Mouse (Mus musculus) cerebellum, adult 9-10 months (tissue): ENCODE data around the gene Rec114.
A peak's percentile ranks its signal among the peaks of the same experiment; 100 is the strongest.

Experiments
- DNase-seq: peaks from one replicate; pipeline ENCODE4 v3.0.0; 2022

Gene Rec114

GRCm38 (mm10) chr9:58716886-58717285 is 26.9 kb downstream of the Rec114 start:
- no peak for DNase-seq

- DNase-seq, result no peak
Measured at GRCm38 (mm10) chr9:58710642-58711041, 33.1 kb downstream of the Rec114 start.

GRCm38 (mm10) chr9:58709939-58710338 is 33.8 kb downstream of the Rec114 start:
- DNase-seq, result peak; percentile 70

GRCm38 (mm10) chr9:58707796-58708195 is 36.0 kb downstream of the Rec114 start:
- DNase-seq, result no peak

GRCm38 (mm10) chr9:58706024-58706423 is 37.7 kb downstream of the Rec114 start:
- DNase-seq, result no peak

GRCm38 (mm10) chr9:58703766-58704165 is 40.0 kb downstream of the Rec114 start:
- no peak for DNase-seq

GRCm38 (mm10) chr9:58701751-58702150 is 42.0 kb downstream of the Rec114 start:
- no peak for DNase-seq

DNA sequence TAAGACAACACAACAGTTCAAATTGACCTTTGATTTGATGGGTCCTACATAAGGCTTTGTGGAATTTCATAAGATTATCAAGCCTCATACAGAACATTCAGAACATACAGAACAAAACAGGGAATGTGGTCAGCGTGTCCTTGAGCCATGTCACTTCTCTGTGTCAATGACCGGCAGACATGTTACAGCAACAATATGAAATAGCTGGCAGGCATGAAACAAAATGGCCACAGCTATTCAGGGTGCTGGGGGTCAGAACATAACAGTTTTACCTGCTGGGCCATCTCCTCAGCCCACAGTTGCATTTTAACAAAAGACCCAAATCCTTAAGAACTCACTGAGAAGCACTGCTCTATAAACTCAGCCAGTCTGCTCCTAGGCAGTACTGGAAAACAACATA is 45.3 kb downstream of the Rec114 start:
- no peak for DNase-seq

DNA sequence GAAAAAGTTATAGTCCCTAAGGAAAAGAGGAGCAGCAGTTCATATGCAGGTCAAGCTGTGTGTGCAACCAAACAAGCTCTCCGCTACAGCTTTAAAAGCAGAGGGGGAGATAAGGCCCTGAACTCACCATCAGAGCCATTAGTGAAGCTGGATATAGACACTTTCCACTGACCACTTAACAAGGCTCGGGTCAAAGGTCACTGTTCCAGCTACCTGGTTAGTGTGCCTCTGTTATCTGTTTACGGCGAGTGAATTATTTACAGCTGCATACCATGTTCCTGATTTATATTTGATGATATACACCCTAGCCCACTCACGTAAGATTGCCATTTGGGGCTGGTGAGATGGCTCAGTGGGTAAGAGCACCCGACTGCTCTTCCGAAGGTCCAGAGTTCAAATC is 52.3 kb downstream of the Rec114 start:
- no peak for DNase-seq

DNA sequence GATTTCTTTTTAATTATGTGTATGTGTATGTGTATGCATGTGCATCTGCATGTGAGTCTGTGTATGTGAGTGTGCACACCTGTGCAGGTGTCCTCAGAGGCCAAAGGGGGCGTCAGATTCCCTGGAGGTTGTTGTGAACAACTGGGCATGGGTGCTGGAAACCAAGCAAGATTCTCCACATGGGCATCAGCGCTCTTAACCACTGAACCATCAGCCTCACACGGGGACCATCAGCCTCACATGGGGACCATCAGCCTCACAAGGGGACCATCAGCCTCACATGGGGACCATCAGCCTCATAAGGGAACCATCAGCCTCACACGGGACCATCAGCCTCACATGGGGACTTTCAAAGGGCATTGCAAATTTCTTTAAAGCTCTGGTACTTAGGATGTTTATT is 53.1 kb downstream of the Rec114 start:
- no peak for DNase-seq

DNA sequence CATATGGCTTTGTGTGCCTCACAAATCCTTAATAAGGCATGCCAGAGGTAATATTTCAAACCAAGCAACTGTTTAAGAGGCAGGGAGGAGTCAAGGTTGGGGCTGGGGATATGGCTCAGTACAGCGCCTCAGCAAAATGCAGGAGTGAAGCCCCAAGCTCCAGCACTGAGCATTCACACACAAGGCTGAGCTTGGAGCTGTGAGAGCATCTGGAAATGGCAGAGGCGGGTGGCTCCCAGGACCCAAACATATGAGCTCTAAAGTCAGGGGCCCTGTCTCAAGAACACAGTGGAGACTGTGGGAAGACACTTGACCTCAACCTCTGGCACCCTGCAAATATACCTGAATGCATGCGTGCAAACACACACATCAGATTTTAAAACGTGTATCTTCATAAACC is 55.7 kb downstream of the Rec114 start:
- DNase-seq, result no peak

DNA sequence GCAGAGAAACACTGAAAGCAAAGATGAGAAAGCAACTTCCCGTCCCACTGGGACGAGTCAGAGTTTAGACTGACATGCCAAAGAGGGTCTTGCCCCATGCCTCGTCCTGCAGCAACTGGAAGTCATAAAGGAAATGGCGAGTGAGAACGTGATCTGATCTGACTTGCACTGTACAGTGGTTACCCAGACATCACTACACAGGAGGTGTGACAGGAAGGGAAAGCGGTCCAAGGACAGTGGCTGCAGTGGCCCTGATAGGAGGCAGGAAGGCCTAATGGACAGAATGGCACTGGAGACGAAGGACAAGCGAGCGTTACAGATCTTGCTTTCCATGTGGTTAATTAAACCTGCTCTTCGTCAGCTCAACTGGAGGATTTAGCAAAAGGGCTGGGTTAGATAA is 58.5 kb downstream of the Rec114 start:
- no peak for DNase-seq

GRCm38 (mm10) chr9:58683372-58683771 is 60.4 kb downstream of the Rec114 start:
- peak; percentile 15 for DNase-seq

DNA sequence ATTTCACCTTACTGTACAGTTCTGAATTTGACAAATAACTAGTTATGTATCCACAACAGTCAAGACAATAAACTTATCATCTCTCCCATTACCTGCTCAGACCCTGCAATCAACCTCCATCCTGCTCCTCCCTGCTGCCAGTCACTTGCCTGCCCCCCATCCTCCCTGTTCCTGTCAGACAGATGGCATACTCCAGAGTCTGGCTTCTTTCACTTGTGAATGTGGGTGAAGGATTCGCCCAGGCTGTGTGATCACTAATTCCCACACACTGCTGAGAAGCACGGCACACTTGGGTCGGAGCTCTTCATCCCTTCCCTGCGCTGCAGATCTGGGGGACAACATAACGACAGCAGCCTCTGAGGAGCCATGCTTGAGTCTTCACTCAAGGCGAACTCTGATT is 61.7 kb downstream of the Rec114 start:
- no peak for DNase-seq

DNA sequence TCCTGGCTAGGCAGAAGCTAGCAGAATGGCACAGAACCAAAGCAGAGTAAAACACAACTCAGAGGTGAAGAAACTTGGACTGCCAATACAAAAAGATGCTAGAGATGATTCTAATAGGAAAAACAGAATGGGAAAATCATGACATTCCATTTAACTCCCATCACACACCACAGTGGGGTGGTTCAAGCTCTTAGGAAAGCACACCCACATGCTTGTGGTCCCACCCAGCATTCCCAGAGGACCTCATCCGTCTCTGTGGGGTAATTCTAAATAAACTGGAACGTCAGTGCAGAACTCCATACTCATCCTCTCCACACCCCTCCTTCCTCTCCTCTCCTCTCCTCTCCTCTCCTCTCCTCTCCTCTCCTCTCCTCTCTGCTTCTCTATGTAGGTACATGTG is 62.4 kb downstream of the Rec114 start:
- no peak for DNase-seq

GRCm38 (mm10) chr9:58675371-58675770 is 68.4 kb downstream of the Rec114 start:
- no peak for DNase-seq

DNA sequence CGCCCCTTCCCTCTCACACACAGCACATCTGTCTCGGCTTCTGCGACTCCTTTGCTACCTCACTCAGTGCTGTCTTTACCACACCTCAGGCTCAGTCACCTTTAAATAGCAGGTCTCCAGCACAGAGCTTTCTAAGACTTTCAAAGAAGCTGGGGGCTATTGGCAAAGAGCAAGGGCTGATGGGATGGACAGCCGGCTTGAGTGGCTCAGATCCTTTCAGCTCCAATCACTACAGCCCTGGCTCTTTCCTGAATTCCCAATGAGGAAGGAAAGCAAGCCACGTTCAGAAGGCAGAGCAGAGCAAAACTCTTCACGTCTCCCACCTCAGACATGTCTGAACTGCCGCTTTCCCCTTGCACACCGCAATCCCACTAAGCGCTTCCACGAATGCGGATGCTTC is 69.0 kb downstream of the Rec114 start:
- no peak for DNase-seq

DNA sequence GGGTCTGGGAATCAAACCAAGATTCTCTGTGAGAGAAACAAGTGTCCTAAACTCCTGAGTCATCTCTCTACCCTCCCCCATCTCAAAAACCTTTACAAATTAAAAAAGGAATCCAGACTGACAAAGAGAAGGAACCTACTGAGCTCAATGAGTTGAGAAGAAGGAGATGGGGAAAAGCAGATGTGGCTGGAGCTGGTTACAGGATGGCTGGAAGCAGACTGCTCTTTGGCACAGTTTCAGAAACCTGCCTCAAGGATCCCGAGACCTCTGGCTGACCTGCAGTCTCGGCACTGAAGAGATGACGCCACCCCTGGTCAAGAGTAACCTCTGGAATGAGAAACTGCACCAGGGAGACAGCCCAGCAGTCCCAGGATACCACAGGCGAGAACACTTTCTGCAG is 71.3 kb downstream of the Rec114 start:
- no peak for DNase-seq

GRCm38 (mm10) chr9:58669819-58670218 is 73.9 kb downstream of the Rec114 start:
- no peak for DNase-seq

DNA sequence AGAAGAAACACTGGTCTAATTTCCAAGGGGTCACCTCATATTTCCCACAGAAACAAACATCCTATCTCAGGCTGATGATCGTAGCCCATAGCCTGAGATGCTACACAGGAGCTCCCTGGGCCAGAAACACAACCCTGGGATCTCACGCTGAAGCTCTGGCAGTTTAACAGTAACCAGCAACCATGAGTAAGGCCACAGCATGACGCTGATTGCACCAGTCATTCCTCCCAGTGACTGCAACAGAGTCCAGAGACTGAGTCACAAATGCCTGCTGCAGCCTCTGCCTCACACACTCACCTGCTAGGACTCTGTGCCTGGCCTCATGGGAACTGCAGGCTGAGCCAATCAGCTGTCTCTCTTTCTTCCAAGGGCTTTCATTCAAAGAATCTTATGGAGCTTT is 74.7 kb downstream of the Rec114 start:
- no peak for DNase-seq

GRCm38 (mm10) chr9:58668171-58668570 is 75.6 kb downstream of the Rec114 start:
- no peak for DNase-seq

DNA sequence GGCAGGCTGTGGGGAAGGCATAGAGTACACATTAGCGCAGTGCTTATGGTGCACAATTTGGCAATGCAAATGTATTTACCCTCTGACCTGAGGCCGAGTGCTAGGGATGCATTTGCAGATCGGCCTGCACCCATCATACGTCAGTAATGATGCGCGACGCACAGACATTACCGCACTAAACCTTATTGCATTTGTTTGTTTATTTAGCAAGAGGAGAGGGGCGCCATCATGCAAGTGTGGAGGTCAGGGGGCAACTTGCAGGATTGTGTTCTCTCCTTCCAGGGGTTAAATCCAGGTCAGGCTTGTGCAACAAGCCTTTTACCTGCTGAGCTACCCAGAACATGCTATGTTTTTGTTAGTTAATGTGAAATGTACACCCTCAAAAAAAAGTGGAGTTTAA is 76.5 kb downstream of the Rec114 start:
- DNase-seq, result no peak

DNA sequence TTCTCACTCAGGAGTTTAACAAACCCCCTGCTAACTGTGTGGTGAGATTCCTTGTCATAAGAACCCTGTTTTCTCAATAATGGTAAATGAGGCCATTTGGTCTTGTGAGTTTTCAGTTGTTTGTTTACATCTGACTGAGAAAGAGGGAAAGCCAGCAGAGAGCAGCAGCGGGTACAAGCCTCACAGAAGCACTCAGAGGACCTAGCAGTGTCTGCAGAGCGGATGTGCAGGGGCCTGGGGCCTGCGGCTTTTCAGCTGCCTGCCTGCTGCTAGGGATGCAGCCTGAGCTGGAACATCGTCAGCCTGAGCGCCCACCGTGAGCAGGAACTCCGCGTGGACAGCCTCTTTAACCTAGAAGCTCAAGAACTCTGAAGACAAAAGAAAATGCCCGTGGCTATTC is 77.6 kb downstream of the Rec114 start:
- DNase-seq, result no peak

- no peak for DNase-seq
Measured at GRCm38 (mm10) chr9:58665492-58665891, 78.3 kb downstream of the Rec114 start.

GRCm38 (mm10) chr9:58662791-58663190 is 81.0 kb downstream of the Rec114 start:
- DNase-seq, result no peak

DNA sequence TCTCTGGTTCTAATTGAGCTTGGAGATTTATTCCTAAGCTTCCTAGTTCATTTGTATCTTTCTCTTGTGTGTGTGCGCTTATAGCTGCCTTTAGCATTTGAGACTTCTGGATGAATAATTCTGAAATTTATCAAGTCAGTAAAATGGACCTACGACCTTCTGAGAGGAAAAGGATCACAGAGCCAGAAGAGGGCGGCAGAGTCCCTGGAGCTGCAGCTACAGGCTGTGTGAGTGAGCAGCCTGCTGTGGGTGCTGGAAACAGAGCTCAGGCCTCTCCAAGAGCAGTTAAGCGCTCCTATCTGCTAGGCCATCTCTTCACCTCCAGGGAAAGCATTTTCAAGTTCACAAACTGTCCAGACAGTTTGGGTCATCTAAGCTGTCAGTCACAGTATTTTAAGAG is 81.8 kb downstream of the Rec114 start:
- no peak for DNase-seq
